In genomic region chr19:14596358-14596940, GRCm38 (mm10) we compare ENCODE assay signal across 8 mouse cellular contexts. TPM values are rescaled to one million over a fixed set of nuclear protein-coding genes. Genes with fewer than 3 reads are reported as not detected.
DNase-seq lines count a peak whose midpoint lies in the region; ATAC-seq and TF ChIP-seq lines count a peak whose summit lies in the region.

No protein-coding gene starts in this region.

- 0 out of 2 replicates have a peak, but pooled peaks cover 3% of the 10 kb centered on the region for H3K4me1 ChIP-seq in heart, embryonic 11.5 days (ENCODE audit: control insufficient read depth, insufficient read depth, low read length)
- H3K4me1 ChIP-seq in G1E (ENCODE audit: insufficient read depth, low read depth, low read length): peaks cover 19% of the 10 kb centered on the region
- H3K4me1 ChIP-seq in forebrain, embryonic 15.5 days: peaks cover 35% of the 10 kb centered on the region
- peaks cover 15 to 16% of the 10 kb centered on the region in 2 experiments for H3K4me1 ChIP-seq in liver, embryonic 14.5 days (replicated peaks; ENCODE audit: control insufficient read depth in 2 of 2, insufficient read depth in 2 of 2, low read length in 1 of 2)

- TF ChIP-seq EP300 in liver, embryonic 14.5 days (IDR thresholded peaks at IDR 0.05; ENCODE audit: low read depth): no peak

- H3K4me3 ChIP-seq in heart, embryonic 11.5 days (ENCODE audit: low read depth, low read length): peak overlapping the region; percentile 89
- peak overlapping the region; percentile 91 for H3K4me3 ChIP-seq in G1E (ENCODE audit: low read depth, low read length)
- H3K4me3 ChIP-seq in forebrain, embryonic 15.5 days: peak overlapping the region; percentile 84
- peak overlapping the region; percentile 92 to 97 for H3K4me3 ChIP-seq in liver, embryonic 14.5 days (ENCODE audit: insufficient read depth in 1 of 2, low read depth in 2 of 2, low read length in 2 of 2)

- H3K9me3 ChIP-seq in heart, embryonic 11.5 days (replicated peaks; ENCODE audit: control insufficient read depth, low read length): no peaks in the 10 kb centered on the region
- H3K9me3 ChIP-seq in G1E (replicated peaks): no peaks in the 10 kb centered on the region
- no peaks in the 10 kb centered on the region for H3K9me3 ChIP-seq in forebrain, embryonic 15.5 days
- H3K9me3 ChIP-seq in liver, embryonic 14.5 days (ENCODE audit: control insufficient read depth, low read length): no peaks in the 10 kb centered on the region

- TF ChIP-seq CTCF in G1E (IDR thresholded peaks at IDR 0.05; ENCODE audit: low read depth, low read length): no peak
- no peak for TF ChIP-seq CTCF in liver, embryonic 14.5 days (IDR thresholded peaks at IDR 0.05; ENCODE audit: low read depth)

- peak overlapping the region; percentile 96 for H3K27ac ChIP-seq in heart, embryonic 11.5 days (ENCODE audit: low read depth, low read length)
- peak overlapping the region; percentile 95 for H3K27ac ChIP-seq in forebrain, embryonic 15.5 days (replicated peaks)
- H3K27ac ChIP-seq in liver, embryonic 14.5 days: no peak overlapping the region

- H3K9ac ChIP-seq in heart, embryonic 11.5 days (ENCODE audit: low read depth, low read length): peak overlapping the region; percentile 95
- H3K9ac ChIP-seq in forebrain, embryonic 15.5 days (replicated peaks): peak overlapping the region; percentile 90
- H3K9ac ChIP-seq in liver, embryonic 14.5 days (replicated peaks): peak overlapping the region; percentile 94

- no peak for DNase-seq in heart, adult 8-10 months (ENCODE audit: low spot score)
- DNase-seq in G1E (ENCODE audit: low spot score): no peak
- DNase-seq in liver, embryonic 14.5 days (ENCODE audit: low read depth in 3 of 3, low spot score in 3 of 3): no peak
- no peak for DNase-seq in urinary bladder, postnatal 10 days (ENCODE audit: low spot score)
- no peak for DNase-seq in spleen, adult 12 weeks (ENCODE audit: low spot score)
- DNase-seq in frontal cortex, postnatal 36 days (ENCODE audit: low spot score in 2 of 2): no peak

- H3K4me2 ChIP-seq in heart, embryonic 11.5 days: peak overlapping the region; percentile 73
- peak overlapping the region; percentile 58 for H3K4me2 ChIP-seq in forebrain, embryonic 15.5 days (replicated peaks)
- H3K4me2 ChIP-seq in liver, embryonic 14.5 days (ENCODE audit: low read depth): peak overlapping the region; percentile 62

- peaks cover 3% of the 10 kb centered on the region; the same call in 1 of the 2 replicates for H3K27me3 ChIP-seq in heart, embryonic 11.5 days (ENCODE audit: control insufficient read depth, insufficient read depth, low read length)
- H3K27me3 ChIP-seq in G1E (ENCODE audit: insufficient read depth, low read length): peaks cover 13% of the 10 kb centered on the region; the same call in 1 of the 2 replicates
- H3K27me3 ChIP-seq in forebrain, embryonic 15.5 days: no peaks in the 10 kb centered on the region
- H3K27me3 ChIP-seq in liver, embryonic 14.5 days (ENCODE audit: control insufficient read depth, insufficient read depth, low read length): no peaks in the 10 kb centered on the region

- 1% methylated on average over 12 of the region's 12 CpGs for WGBS in heart, embryonic 11.5 days (ENCODE audit: insufficient replicate concordance)
- under 1% methylated on average over 12 of the region's 12 CpGs for WGBS in forebrain, embryonic 15.5 days
- WGBS in liver, embryonic 14.5 days (ENCODE audit: insufficient replicate concordance): under 1% methylated on average over 12 of the region's 12 CpGs

- no peaks in the 10 kb centered on the region; the same call in 1 of the 2 replicates for H3K36me3 ChIP-seq in heart, embryonic 11.5 days (ENCODE audit: control insufficient read depth, insufficient read depth, low read length)
- H3K36me3 ChIP-seq in G1E (replicated peaks): peaks cover 21% of the 10 kb centered on the region
- no peaks in the 10 kb centered on the region for H3K36me3 ChIP-seq in forebrain, embryonic 15.5 days
- peaks cover 3% of the 10 kb centered on the region; the same call in 1 of the 2 replicates for H3K36me3 ChIP-seq in liver, embryonic 14.5 days (replicated peaks; ENCODE audit: control insufficient read depth, insufficient read depth, low read depth)

- no peak for ATAC-seq in heart, embryonic 11.5 days (replicated peaks; ENCODE audit: insufficient number of reproducible peaks, low FRiP score, low TSS enrichment)
- no peak for ATAC-seq in G1E (ENCODE audit: extremely low read depth, insufficient number of reproducible peaks, low FRiP score, poor library complexity, severe bottlenecking)
- no peak for ATAC-seq in forebrain, embryonic 15.5 days (replicated peaks)
- no peak for ATAC-seq in liver, embryonic 14.5 days (ENCODE audit: insufficient read depth)

RNA-seq across cellular contexts. Expression of gene Tle4, which starts 1.4 kb away (rescaled TPM):
- 9.4 and 9.7 TPM in 2 replicates for polyA plus RNA-seq in heart, embryonic 11.5 days (2014; fragmentation: Nextera tagmentation; extraction: Ambion mirVana)
- 10 to 100 TPM in 2 of 4 experiments, 1 to 10 TPM in 2; 7.6 to 10.8 (median 9.1) TPM for total RNA-seq in heart, adult 8-10 months (2022)
- 32.7 and 37.6 TPM in 2 replicates for total RNA-seq in G1E (2014; fragmentation: Nextera tagmentation)
- 14.2 and 15.4 TPM in 2 replicates for total RNA-seq in G1E (2017)
- 11.5 and 13.2 TPM in 2 replicates for polyA plus RNA-seq in G1E (2012)
- polyA plus RNA-seq in forebrain, embryonic 15.5 days (2015; fragmentation: Nextera tagmentation; extraction: Ambion mirVana): 34.9 and 37.5 TPM in 2 replicates
- 3.7 and 4.3 TPM in 2 replicates for polyA plus RNA-seq in liver, embryonic 14.5 days (2012; rRNA removed)
- 3.7 and 5.7 TPM in 2 replicates for polyA plus RNA-seq in liver, embryonic 14.5 days (2014; fragmentation: Nextera tagmentation; extraction: Ambion mirVana)
